Mouse (Mus musculus): ENCODE data around the gene Fbxw7. TPM values are rescaled to one million over a fixed set of nuclear protein-coding genes. Genes with fewer than 3 reads are reported as not detected.

Fbxw7 gene
- polyA plus RNA-seq, 1 experiment = 34.4 TPM

GRCm38 (mm10) chr3:85024817-85025705 is 210.0 kb downstream of the Fbxw7 start:
- H3K4me3 ChIP-seq (ENCODE audit: low read depth, low read length) = no peak overlapping the region
- H3K4me1 ChIP-seq (ENCODE audit: control insufficient read depth, insufficient read depth, low read length) = no peaks in the 10 kb centered on the region
- TF ChIP-seq POLR2A (IDR thresholded peaks at IDR 0.05; ENCODE audit: insufficient read depth, low read length) (no peak), EP300 (IDR thresholded peaks at IDR 0.05; ENCODE audit: insufficient read depth, low read depth, low read length) (no peak; the same call in 1 of the 2 replicates), CTCF (IDR thresholded peaks at IDR 0.05; ENCODE audit: low read depth, low read length) (no peak)
- no peaks in the 10 kb centered on the region for H3K36me3 ChIP-seq (ENCODE audit: control insufficient read depth, insufficient read depth, low read length, poor library complexity, severe bottlenecking)
- H3K27ac ChIP-seq (ENCODE audit: insufficient read depth, low read length) = no peak overlapping the region
- H3K9me3 ChIP-seq (replicated peaks; ENCODE audit: control insufficient read depth, insufficient read depth, low read length, poor library complexity, severe bottlenecking) = no peaks in the 10 kb centered on the region
- no peaks in the 10 kb centered on the region; the same call in 1 of the 2 replicates for H3K27me3 ChIP-seq (ENCODE audit: control insufficient read depth, insufficient read depth, low read length, poor library complexity, severe bottlenecking)
- no peak overlapping the region for H3K9ac ChIP-seq (ENCODE audit: low read depth, poor library complexity, severe bottlenecking)

Other genes with a start within 250 kb of the Fbxw7 start
- gene Arfip1, start 232.6 kb upstream of the Fbxw7 start, polyA plus RNA-seq (2011; ENCODE audit: insufficient read depth, insufficient read length, low read depth, missing spikeins) = 32.9 and 34.4 TPM in 2 replicates
- not detected in 2 replicates for gene Tigd4, start 221.7 kb upstream of the Fbxw7 start, polyA plus RNA-seq (2011; ENCODE audit: insufficient read depth, insufficient read length, low read depth, missing spikeins)
- 3.2 and 3.9 TPM in 2 replicates for gene Tmem154, start 149.1 kb upstream of the Fbxw7 start, polyA plus RNA-seq (2011; ENCODE audit: insufficient read depth, insufficient read length, low read depth, missing spikeins)